Mouse (Mus musculus) CD4-positive, CD25-positive, alpha-beta regulatory T cell, adult 2 months (primary cell): ENCODE data around the gene H2afj.

Experiments
- DNase-seq: peaks from one replicate; pipeline ENCODE4 v3.0.0-alpha.2; 2012; ENCODE audit warnings: low read depth, low spot score

H2afj gene

GRCm38 (mm10) chr6:136847267-136847666 is 39.2 kb downstream of the H2afj start:
- DNase-seq, result no peak

GRCm38 (mm10) chr6:136847790-136848189 is 39.7 kb downstream of the H2afj start:
- peak; percentile 78 for DNase-seq

- no peak for DNase-seq
Observed at GRCm38 (mm10) chr6:136848399-136848798, 40.4 kb downstream of the H2afj start.

GRCm38 (mm10) chr6:136848971-136849370 is 40.9 kb downstream of the H2afj start:
- DNase-seq, result no peak

- no peak for DNase-seq
Observed at GRCm38 (mm10) chr6:136850267-136850666, 42.2 kb downstream of the H2afj start.

GRCm38 (mm10) chr6:136852348-136852747 is 44.3 kb downstream of the H2afj start:
- DNase-seq, result no peak

GRCm38 (mm10) chr6:136852762-136853161 is 44.7 kb downstream of the H2afj start:
- peak; percentile 40 for DNase-seq

- DNase-seq, result peak; percentile 64
Observed at GRCm38 (mm10) chr6:136854361-136854781, 46.3 kb downstream of the H2afj start.

GRCm38 (mm10) chr6:136855183-136855582 is 47.1 kb downstream of the H2afj start:
- DNase-seq, result no peak

GRCm38 (mm10) chr6:136856071-136856636 is 48.1 kb downstream of the H2afj start:
- peak; percentile 68 for DNase-seq

- DNase-seq, result peak; percentile 48
Observed at GRCm38 (mm10) chr6:136857186-136857872, 49.3 kb downstream of the H2afj start, which contains the start of gene Art4. Art4 (minus strand) TSS chr6:136857733.

- no peak for DNase-seq
Observed at GRCm38 (mm10) chr6:136857873-136858260, 49.8 kb downstream of the H2afj start.

- no peak for DNase-seq
Observed at GRCm38 (mm10) chr6:136858420-136858819, 50.4 kb downstream of the H2afj start.
